Mouse (Mus musculus) thymus, postnatal 0 days (tissue): Measurements from ENCODE around the gene Ptms. TPM values are rescaled to one million over a fixed set of nuclear protein-coding genes. Genes with fewer than 3 reads are reported as not detected.
A peak's percentile ranks its signal among the peaks of the same experiment; 100 is the strongest.

Source experiments
- DNase-seq: peaks from one replicate; pipeline ENCODE4 v3.0.0-alpha.2; 2015; ENCODE audit warnings: low spot score
- polyA plus RNA-seq: library from polyadenylated mRNA; unstranded; fragments of >200 nt; fragmentation: Nextera tagmentation; extraction: Ambion mirVana; gene quantifications from 2 replicates; pipeline ENCODE4 v1.2.1, GENCODE M21; 2015

Ptms gene
- 204 and 256 TPM in 2 replicates for polyA plus RNA-seq

DNA sequence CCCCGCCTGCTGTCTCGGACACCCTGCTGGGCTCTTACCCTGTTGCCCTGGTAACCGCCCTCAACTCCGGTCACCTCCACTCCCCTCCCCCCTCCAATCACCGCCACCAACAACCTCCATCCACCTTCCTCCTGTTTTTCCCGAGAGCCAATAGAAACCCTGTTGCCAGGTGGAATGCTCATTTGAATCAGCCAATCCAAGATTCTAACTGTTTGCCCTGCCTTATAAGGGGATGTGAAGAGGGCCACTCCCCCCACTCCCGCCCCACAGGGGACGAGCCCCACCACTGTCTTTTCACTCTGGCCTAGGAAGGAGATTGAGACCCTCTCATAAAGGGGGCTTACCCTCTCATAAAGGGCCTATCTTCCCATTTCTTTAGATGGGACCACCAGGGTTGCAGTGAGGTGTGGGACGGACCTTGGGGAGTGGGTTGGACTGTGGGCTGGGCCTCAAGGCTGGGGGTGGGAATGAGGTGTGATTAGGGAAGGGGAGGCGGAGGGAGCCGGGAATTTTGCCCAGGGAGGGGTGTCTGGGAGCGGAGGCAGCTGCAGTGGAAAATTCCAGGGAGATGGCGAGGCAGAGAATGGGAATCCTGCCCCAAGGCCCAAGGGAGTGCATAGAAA is at the start of gene Ptms:
TSS of gene Ptms (minus strand) at position 409 of the 623 bp plus-strand sequence.
- peak; percentile 77 for DNase-seq

DNA sequence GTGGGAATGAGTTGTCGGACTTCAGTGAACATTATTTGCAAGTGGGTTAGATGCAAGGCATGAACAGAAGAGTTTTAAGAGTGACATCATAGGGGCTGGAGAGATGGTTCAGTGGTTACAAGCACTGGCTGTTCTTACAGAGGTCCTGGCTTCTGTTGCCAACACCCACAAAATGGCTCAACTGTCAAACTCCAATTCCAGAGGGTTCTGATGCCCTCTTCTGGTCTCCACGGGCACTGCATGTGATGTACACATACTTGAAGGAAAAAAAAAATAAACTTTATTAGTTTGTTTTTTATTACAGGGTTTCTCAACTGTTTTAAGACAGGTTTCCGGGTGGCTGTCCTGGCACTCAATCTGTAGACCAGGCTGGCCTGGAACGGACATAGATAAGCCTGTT is 47.9 kb upstream of the Ptms start:
- peak; percentile 49 for DNase-seq

DNA sequence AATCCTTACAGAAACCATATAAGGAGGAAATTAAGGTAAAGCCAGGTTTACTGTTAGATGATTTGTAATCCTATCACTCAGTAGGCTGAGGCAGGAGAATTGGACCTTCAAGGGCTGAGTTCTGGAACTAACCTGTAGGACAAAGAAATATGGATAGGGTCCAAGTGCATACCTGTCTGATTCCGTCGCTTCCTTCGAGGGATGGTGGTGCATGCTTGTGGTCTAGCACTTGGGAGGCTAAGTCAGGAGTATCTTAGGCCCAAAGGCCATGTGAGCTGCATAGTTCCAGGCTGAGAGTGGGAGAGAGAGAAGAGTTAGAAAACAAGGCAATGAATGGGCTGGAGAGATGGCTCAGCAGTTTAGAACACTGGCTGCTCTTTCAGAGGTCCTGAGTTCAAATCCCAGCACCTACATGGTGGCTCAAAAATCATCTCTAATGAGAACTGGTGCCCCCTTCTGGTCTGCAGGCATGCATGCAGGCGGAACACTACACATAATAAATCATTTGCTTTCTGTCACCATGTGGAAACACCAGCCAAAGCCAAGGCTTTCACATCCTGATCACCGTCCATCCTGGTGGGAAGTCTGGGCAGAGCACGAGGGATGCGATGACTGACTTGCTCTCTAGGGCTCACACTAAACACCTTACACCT is 46.7 kb upstream of the Ptms start:
- DNase-seq = peak; percentile 24

DNA sequence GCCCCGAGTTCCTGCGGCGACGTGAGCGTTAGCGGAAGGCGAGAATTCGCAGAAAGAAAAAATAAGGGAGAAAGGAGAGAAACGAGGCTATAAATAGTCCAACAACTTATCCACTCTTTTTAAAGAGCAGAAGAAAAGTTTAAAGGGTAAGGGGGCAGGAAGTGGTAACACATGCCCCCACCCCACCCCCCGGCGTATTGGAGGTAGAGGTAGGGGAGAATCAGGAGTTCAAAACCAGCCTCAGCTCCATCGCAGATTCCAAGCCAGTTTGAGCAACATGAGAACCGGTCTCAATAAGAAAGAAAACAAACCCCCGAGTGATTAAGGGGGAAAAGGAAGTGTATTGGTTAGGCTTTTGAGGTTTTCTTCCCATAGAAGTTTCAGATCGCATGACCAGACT is 45.8 kb upstream of the Ptms start:
- DNase-seq = peak; percentile 49

DNA sequence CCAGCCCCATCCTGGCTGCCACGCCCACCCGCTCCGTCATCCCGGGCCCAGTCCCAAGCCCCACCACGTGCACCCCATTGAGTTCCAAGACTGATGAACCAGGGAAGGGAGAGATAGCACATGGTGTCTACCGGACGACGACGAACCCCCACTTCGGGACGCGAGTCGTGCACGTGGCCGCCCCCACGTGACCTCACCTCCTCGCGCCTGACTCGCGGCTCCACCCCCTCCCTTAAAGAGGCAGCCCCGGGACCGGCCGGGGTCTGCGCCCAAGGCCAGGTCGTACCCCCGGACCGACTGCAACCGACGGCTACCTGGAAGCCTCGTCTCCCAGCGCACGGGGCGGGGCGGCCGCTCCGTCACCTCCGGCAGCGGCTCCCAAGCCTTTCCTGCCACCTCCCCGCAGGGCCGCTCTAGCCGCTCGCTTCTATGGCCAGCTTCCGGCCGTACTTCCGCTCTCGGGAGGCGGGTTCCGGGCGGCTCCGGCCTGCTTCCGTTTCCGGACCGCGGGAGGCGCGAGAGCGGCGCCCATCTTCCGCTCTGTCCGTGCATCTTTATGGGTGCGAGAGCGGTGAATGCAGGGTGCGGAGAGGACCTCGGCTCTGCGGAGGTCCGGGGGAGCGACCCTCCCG is 45.3 kb upstream of the Ptms start, which contains the start of gene Cops7a:
TSS of gene Cops7a (minus strand) at position 451 of the 632 bp plus-strand sequence.
- peak; percentile 96 for DNase-seq

DNA sequence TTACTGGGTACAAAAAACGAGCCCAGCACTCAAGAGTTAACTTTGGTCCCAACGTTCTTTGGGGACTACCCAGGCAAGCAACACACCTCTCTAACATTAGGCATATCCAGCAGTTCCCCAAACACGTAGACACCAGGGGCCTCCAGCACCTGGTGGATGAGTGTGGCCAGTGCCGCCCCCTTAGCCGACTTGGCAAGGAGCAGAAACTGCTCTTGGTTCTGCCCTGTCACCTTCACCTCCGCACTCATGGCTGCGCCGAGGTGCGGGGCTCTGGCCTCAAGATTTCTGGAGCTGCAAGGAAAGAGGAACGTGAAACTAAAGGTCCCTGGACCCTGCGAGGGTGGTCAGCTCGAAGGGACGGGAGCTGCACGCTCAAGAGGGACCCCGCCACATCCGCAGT is 44.7 kb upstream of the Ptms start:
- peak; percentile 4 for DNase-seq

DNA sequence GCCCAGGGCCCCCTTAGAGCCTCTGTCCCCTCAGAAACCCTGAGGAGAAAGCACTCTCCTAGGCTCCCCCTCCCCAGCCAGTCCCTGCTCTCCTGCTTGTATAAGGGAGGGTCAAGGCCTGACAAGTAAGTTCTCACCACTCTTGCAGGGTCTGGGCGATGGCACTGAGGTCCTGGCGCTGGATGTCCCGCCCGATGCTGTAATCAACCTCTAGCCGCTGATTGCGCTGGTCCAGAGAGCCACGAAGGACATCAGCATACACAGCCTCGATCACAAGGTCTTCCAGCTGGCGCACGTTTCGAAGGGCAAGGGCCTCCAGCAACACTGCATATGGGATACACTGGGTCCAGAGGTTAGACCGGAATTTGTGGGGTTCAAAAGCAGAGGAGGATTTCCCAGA is 41.1 kb upstream of the Ptms start:
- DNase-seq = no peak

DNA sequence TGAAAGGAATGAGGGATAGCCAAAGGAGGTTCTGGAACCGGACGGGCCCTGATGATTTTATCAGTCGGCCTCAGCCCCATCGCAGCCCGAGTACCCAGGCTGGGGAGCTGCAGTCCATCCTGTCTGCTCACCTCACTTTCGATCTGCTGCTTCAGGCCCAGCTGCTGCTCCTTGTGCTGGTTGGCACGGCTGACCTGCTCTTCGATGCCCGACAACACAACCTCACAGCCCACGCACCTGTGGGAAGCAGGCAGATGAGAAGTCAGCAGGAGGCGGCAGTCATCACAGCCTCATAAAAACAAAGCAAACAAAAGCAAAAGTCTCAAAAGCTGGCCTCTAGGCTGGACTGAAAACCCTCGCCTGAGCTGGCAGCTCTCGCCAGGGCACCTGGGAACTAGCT is 40.1 kb upstream of the Ptms start:
- DNase-seq = no peak

DNA sequence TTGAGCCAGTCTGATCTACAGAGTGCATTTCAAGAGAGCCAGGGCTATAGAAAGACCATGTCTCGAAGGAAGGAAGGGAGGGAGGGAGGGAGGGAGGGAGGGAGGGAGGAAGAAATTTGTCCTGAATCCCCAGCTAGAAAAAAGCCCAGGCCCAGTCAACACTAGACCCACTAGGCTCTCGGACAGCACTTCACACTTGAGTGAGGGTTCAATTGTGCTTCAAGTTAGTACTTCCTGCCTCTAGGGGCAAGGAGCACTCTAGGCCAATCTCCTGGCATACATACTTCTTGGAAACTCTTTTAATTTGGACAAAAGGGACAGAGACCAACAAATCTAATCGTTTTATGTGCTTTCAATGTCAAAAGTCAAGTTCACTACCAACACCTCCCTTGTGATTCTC is 38.2 kb upstream of the Ptms start:
- no peak for DNase-seq

DNA sequence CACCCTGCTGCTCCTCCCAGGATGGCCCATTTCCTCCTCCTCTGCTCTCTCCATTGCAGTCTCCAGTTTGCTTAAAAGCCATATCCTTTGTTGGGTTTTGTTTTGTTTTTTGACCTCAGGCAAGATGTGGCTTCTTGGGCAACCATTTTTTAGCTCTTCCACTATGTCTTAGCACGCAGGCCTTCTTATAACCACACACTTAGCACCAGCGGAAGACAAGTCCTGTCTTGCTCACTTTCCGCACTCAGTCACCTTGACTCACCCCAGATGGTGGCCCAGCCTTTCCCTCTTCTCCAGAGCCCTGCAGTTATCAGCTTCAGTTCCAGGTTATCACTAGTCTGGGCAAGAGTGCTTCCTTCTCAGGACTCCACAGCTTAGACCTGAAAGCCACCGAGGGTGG is 35.3 kb upstream of the Ptms start:
- DNase-seq = no peak

DNA sequence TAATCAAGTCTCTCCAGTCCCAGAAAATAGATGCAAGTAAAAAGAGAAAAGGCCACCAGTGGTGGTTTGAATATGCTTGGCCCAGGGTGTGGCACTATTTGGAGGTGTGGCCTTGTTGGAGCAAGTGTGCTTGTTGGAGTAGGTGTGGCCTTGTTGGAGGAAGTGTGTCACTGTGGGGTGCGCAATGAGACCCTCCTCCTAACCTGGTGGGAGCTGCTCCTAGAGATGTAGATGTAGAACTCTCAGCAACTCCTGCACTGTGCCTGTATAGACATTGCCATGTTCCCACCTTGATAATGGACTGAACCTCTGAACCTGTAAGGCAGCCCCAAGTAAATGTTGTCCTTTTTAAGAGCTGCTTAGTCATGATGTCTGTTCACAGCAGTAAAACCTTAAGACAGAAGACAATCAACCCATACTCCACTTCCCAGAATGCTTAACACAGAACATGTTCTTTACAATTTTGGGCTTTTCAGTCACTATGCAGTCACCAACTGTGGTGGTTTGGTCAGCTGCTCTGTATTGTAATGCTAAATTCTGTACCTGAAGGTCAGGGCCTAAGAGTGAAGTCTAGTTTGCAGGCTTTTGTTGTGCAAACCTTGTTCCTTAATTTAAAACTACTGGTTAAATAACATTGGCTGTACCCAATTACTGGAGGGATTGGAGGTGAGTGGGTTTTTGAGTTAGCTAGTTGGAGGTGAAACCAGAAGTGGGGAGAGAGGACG is 34.2 kb upstream of the Ptms start:
- no peak for DNase-seq

DNA sequence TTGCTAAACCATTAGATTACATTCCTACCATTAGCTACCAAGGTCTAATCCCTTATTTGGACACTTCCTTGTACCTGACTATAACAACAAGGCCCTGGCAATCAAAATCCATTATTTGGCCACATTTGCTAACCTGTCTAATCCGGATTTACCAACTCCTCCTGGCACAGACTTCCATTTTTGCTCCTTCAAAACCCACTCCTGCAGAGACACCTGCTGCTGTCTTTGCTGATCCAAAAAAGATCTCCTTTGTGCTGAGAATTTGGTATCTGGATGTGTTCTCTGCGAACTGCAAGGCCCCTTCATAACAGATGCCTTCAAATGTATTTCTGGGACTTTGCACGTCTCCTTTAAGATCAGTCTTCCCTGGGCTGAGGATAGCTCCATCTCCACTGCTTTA is 23.6 kb upstream of the Ptms start:
- no peak for DNase-seq

DNA sequence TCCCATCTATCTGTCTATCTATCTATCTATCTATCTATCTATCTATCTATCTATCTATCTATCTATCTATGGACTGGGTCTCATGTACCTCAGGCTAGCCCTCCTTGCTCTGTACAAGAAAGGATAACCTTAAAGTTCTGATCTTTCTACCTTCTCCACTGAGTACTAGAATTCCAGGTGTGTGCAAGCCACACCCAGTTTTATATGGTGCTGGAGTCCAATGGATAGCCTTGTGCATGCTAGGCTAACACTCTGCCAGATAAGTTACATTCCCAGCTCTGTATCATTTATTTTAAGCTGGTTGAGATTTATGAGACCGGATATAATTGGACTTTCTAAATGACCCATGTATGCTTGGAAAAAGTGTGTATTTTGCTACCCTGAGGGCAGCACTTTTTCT is 21.8 kb upstream of the Ptms start:
- DNase-seq = no peak

DNA sequence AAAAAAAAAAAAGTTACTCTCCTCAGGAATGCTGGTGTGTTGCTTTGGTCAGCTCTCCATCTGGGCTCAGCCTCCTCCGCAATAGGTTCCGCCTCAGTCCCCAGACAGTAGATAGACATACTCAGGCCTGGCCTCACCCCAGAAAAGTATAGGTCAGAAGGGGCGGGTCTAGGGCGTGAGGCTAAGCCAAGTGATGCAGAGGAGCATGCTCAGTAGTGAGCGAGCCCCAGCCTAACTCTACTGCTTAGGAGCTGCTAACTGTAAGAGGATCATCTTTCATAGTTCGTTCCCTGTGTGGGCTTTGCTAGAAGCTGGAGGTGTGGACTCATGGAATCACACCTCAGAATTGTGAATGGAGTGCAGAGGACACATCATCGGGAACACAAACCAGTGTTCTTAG is 18.7 kb upstream of the Ptms start:
- no peak for DNase-seq

DNA sequence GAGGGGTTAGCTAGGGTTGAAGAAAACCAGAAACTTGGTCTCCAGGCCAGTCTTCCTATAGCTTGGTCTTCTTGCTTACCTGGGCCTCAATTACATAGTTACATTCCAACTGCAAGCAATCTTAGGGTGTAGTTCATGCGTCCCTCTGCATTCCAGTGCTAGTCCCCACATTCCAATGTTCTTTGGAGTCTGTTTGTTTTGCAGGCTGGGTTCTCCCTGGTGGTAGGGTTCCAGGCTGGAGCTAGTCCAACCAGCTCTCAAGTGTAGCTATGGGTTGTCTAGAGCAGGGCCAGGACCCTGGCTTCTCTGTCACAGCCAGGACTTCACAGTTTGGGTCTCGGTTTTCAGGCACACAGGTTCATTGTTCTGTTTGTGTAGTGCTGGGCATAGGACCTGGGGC is 17.6 kb upstream of the Ptms start:
- no peak for DNase-seq

DNA sequence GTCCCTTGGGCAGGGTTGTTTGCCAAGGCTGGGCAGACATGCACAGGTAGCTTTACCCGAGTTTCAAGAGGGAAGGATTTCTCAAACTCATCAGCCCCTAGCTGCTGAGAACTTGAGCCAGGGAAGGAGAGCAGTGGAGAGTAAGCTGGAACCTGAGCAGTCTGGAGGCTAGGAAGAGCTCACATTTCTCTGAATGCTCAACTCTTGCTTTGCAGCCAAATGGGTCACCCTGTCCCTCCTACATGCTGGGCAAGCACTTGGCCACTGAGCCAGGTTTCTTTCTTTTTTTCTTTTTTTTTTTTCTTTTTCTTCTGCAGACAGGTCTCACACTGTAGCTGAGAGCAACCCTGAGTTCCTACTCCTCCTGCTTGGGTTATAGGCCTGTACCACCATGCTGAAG is 16.8 kb upstream of the Ptms start:
- no peak for DNase-seq

DNA sequence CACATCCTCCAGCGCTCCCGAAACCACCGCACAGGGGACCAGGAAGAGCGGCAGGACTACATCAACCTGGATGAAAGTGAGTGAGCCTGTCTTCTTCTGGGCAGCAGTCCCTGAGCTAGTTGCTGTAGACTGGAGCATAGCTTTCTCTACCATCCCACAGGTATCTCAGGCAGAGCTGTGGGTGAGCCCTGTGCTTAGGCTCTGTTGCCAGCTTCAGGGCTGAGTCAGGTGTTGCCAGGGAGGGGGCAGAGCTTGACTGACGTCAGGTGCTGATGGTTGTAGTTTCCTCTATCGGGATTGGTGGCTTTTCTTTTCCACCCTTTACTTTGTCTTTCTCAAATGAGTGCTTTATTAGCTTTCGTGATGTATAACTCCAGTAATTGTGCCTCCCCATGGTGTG is 14.8 kb upstream of the Ptms start:
- no peak for DNase-seq

DNA sequence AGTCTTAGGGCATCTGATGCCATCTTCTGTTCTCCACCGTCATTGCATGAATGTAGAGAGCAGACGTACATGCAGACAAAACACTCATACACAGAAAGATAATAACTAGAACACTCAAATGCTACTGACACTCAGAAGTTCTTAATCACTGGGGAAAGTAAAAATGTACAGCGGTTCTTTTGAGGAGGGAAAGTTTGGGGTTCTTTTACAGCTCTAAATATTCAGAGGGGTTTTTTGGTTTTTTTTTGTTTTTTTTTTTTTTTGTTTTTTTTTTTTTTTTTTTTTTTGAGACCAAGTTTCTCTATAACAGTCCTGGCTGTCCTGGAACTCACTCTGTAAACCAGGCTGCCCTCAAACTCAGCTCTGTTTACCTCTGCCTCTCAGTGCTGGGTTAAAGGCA is 13.2 kb upstream of the Ptms start:
- no peak for DNase-seq

DNA sequence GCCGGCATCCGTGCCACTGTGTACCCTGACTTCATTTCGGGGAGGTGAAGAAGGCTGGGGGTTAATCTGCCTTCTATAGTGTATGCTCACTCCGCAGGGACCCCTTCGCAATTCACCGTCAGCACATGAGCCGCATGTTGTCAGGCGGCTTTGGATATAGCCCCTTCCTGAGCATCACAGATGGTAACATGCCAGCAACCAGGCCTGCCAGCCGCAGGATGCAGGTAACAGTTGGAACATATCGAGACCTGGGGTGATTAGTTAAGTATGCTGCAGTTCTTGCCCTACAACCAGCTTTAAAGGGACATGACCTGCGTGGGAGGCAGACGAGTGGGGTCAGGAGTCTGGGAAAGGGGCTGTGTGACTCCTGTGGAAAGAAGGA is 12.4 kb upstream of the Ptms start:
- no peak for DNase-seq

DNA sequence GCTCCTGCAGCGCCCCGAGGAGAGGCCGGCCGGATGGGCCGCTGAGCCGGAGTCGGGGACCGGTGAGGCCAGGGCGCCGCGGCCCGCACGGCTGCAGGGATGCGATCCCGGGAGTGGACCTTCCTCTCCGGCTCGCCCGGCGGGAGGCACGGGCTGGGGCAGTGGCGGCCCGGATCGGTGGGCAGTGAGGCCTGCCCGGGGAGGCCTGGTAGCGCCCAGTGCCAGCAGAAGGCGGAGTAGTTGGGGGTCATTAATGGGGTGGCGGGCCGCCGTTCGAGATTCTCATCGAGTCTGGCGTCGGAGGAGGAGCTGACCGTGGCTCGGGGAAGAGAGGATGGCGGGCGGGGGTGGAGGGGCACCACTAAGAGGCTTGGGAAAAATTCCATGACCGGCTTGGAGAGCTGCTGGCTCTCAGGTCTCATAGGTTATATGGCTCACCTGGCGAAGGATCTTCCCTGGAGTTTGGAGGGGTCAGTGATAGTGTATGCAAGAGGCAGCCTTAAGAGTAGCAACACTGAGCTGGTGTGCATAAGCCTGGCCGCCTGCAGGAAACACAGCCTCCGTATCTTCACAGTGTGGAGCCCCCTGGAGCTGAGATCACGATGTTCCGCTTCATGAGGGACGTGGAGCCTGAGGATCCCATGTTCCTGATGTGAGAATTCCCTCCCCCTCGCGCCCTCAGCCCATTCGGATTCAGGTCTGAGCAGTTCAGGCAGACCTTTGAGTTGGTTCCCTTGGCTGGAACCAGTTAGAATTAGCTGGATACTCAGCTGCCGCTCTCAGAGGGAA is 11.8 kb upstream of the Ptms start:
- DNase-seq = peak; percentile 64

DNA sequence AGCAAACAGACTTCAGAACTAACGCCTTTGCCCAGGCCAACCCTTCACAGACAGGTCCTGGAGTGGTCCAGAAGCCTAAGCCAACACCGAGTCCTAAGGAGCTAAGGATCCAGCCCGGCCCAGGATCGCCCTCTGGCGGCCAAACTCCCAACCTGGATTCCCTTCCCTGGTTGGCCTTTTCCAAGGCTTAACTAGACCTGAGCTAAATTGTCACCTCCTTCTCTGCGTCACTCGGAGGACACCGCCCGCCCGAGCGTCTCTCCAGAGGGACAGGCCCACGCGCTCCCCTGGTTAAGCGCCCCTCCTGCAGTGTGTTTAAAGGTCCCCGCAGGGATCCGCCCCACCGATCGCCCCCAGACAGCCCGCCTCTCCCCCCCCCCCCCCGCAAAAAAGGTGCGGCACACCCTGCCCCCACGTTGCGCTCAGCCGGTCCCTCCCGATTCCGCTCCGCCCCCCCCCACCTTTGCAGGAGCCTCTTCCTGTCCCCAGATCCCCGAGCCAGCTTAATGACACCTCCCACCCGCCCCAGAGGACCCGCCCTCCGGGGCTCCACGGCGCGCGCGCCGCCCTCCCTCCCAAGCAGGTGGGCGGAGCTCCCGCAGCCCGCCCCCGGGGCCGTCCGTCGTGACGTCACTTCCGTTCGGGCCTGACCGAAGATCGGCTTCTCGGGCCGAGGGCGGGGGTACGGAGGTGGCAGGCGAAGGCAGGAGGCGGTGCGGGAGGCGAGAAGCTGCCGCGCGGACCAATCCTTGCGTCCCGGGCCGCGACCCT is 11.0 kb upstream of the Ptms start, which contains the start of gene Mlf2:
TSS of gene Mlf2 (plus strand) at position 633 of the 771 bp plus-strand sequence.
- peak; percentile 99 for DNase-seq
